Mouse (Mus musculus) embryonic facial prominence, embryonic 13.5 days (tissue): ENCODE results near the gene Erich3. TPM values are rescaled to one million over a fixed set of nuclear protein-coding genes. Genes with fewer than 3 reads are reported as not detected.

ENCODE experiments used
- ATAC-seq: fragments of 200-750 bp; cut with Nextera tagmentation; 2 replicates; pipeline ENCODE4 v1.8.0; 2017; ENCODE audit warnings: low read depth; ENCODE audit not compliant: insufficient number of reproducible peaks, insufficient read depth, low FRiP score, low TSS enrichment
- H3K27ac ChIP-seq: fragments of 300-500 bp; sonication (generic); 2 replicates; pipeline ENCODE4 v1.5.1; 2015; ENCODE audit warnings: moderate library complexity, mild to moderate bottlenecking, inconsistent platforms
- H3K27me3 ChIP-seq: fragments of 300-500 bp; sonication (generic); 2 replicates; pipeline ENCODE4 v1.6.1; 2015; ENCODE audit warnings: mild to moderate bottlenecking, inconsistent platforms
- H3K36me3 ChIP-seq: fragments of 300-500 bp; sonication (generic); 2 replicates; pipeline ENCODE4 v1.6.1; 2015; ENCODE audit warnings: mild to moderate bottlenecking, inconsistent platforms
- H3K4me1 ChIP-seq: fragments of 300-500 bp; sonication (generic); 2 replicates; pipeline ENCODE4 v1.6.1; 2015; ENCODE audit warnings: inconsistent platforms
- H3K4me2 ChIP-seq: fragments of 300-500 bp; sonication (generic); 2 replicates; pipeline ENCODE4 v1.6.1; 2015; ENCODE audit warnings: moderate library complexity, mild to moderate bottlenecking, inconsistent platforms
- H3K4me3 ChIP-seq: fragments of 300-500 bp; sonication (generic); 2 replicates; pipeline ENCODE4 v1.5.1; 2015; ENCODE audit warnings: mild to moderate bottlenecking, inconsistent platforms
- H3K9ac ChIP-seq: fragments of 300-500 bp; sonication (generic); 2 replicates; pipeline ENCODE4 v1.6.1; 2015; ENCODE audit warnings: mild to moderate bottlenecking, inconsistent platforms
- H3K9me3 ChIP-seq: fragments of 300-500 bp; sonication (generic); 2 replicates; pipeline ENCODE4 v1.6.1; 2016; ENCODE audit warnings: inconsistent platforms
- WGBS: fragments of 180-500 bp; shearing (Covaris S2); methylation state at CpG from one replicate; pipeline ENCODE4 v1.1.7; 2015; ENCODE audit warnings: mixed read lengths; 5-methylcytosine and 5-hydroxymethylcytosine counted together
- polyA plus RNA-seq: library from polyadenylated mRNA; unstranded; fragments of >200 nt; fragmentation: Nextera tagmentation; extraction: Ambion mirVana; gene quantifications from 2 replicates; pipeline ENCODE4 v1.2.1, GENCODE M21; 2015

Erich3 gene
- polyA plus RNA-seq, 1 experiment from 2014 or later, result 0.06 TPM

GRCm38 (mm10) chr3:154731431-154731830, 67.8 kb downstream of the Erich3 start:
- WGBS, result 74% methylated on average over 10 of the region's 10 CpGs
- Histone ChIP-seq H3K27me3 (no peaks in the 10 kb centered on the region), H3K4me3 (no peak overlapping the region), H3K36me3 (no peaks in the 10 kb centered on the region), H3K4me1 (no peaks in the 10 kb centered on the region), H3K4me2 (no peak overlapping the region), H3K9ac (no peak overlapping the region), H3K27ac (no peak overlapping the region), H3K9me3 (no peaks in the 10 kb centered on the region)
- no peak for ATAC-seq

GRCm38 (mm10) chr3:154741496-154741895, 77.8 kb downstream of the Erich3 start:
- no peak overlapping the region for H3K4me3 ChIP-seq
- WGBS, result 64% methylated on average over 5 of the region's 5 CpGs
- no peaks in the 10 kb centered on the region for H3K9me3 ChIP-seq
- H3K9ac ChIP-seq, result no peak overlapping the region
- no peaks in the 10 kb centered on the region for H3K27me3 ChIP-seq
- H3K27ac ChIP-seq, result no peak overlapping the region
- ATAC-seq, result no peak
- no peaks in the 10 kb centered on the region for H3K4me1 ChIP-seq
- H3K4me2 ChIP-seq, result no peak overlapping the region
- H3K36me3 ChIP-seq, result no peaks in the 10 kb centered on the region

GRCm38 (mm10) chr3:154742927-154743326, 79.3 kb downstream of the Erich3 start:
- Histone ChIP-seq H3K9ac (no peak overlapping the region), H3K27me3 (no peaks in the 10 kb centered on the region), H3K27ac (no peak overlapping the region), H3K4me2 (no peak overlapping the region), H3K9me3 (no peaks in the 10 kb centered on the region), H3K4me1 (no peaks in the 10 kb centered on the region), H3K4me3 (no peak overlapping the region), H3K36me3 (no peaks in the 10 kb centered on the region)
- no peak for ATAC-seq
- WGBS, result 66% methylated on average over 5 of the region's 5 CpGs

GRCm38 (mm10) chr3:154744317-154744716, 80.7 kb downstream of the Erich3 start:
- no peak overlapping the region for H3K27ac ChIP-seq
- H3K4me3 ChIP-seq, result no peak overlapping the region
- no peaks in the 10 kb centered on the region for H3K27me3 ChIP-seq
- no peak overlapping the region for H3K4me2 ChIP-seq
- H3K36me3 ChIP-seq, result no peaks in the 10 kb centered on the region
- ATAC-seq, result no peak
- H3K9me3 ChIP-seq, result no peaks in the 10 kb centered on the region
- H3K4me1 ChIP-seq, result no peaks in the 10 kb centered on the region
- 95% methylated on average over 2 of the region's 2 CpGs for WGBS
- H3K9ac ChIP-seq, result no peak overlapping the region

GRCm38 (mm10) chr3:154754505-154754904, 90.8 kb downstream of the Erich3 start:
- WGBS, result 32% methylated on average over 3 of the region's 3 CpGs
- Histone ChIP-seq H3K27me3 (no peaks in the 10 kb centered on the region), H3K4me1 (no peaks in the 10 kb centered on the region), H3K9me3 (no peaks in the 10 kb centered on the region), H3K4me3 (no peak overlapping the region), H3K4me2 (no peak overlapping the region), H3K27ac (no peak overlapping the region), H3K9ac (no peak overlapping the region), H3K36me3 (no peaks in the 10 kb centered on the region)
- ATAC-seq, result no peak

GRCm38 (mm10) chr3:154755225-154755624, 91.6 kb downstream of the Erich3 start:
- no peaks in the 10 kb centered on the region for H3K9me3 ChIP-seq
- H3K9ac ChIP-seq, result no peak overlapping the region
- H3K4me1 ChIP-seq, result no peaks in the 10 kb centered on the region
- H3K27me3 ChIP-seq, result no peaks in the 10 kb centered on the region
- H3K36me3 ChIP-seq, result no peaks in the 10 kb centered on the region
- no peak overlapping the region for H3K4me3 ChIP-seq
- WGBS, result 89% methylated on average over 3 of the region's 3 CpGs
- no peak overlapping the region for H3K27ac ChIP-seq
- no peak for ATAC-seq
- H3K4me2 ChIP-seq, result no peak overlapping the region

GRCm38 (mm10) chr3:154758089-154758488, 94.4 kb downstream of the Erich3 start:
- WGBS, result 46% methylated on average over 3 of the region's 3 CpGs
- Histone ChIP-seq H3K4me1 (no peaks in the 10 kb centered on the region), H3K4me2 (no peak overlapping the region), H3K27ac (no peak overlapping the region), H3K9me3 (no peaks in the 10 kb centered on the region), H3K27me3 (no peaks in the 10 kb centered on the region; the same call in 1 of the 2 replicates), H3K4me3 (no peak overlapping the region), H3K9ac (no peak overlapping the region), H3K36me3 (no peaks in the 10 kb centered on the region)
- no peak for ATAC-seq

GRCm38 (mm10) chr3:154761108-154761507, 97.4 kb downstream of the Erich3 start:
- ATAC-seq, result no peak
- Histone ChIP-seq H3K4me1 (no peaks in the 10 kb centered on the region; the same call in 1 of the 2 replicates), H3K36me3 (no peaks in the 10 kb centered on the region), H3K9me3 (no peaks in the 10 kb centered on the region), H3K4me3 (no peak overlapping the region), H3K27ac (no peak overlapping the region), H3K4me2 (no peak overlapping the region), H3K9ac (no peak overlapping the region), H3K27me3 (no peaks in the 10 kb centered on the region; the same call in 1 of the 2 replicates)
- 81% methylated on average over 3 of the region's 3 CpGs for WGBS

- no peak overlapping the region for H3K4me3 ChIP-seq
- 36% methylated on average over 9 of the region's 9 CpGs for WGBS
- H3K27ac ChIP-seq, result no peak overlapping the region
- no peak overlapping the region for H3K4me2 ChIP-seq
- no peaks in the 10 kb centered on the region for H3K9me3 ChIP-seq
- H3K27me3 ChIP-seq, result no peaks in the 10 kb centered on the region; the same call in 1 of the 2 replicates
- H3K4me1 ChIP-seq, result no peaks in the 10 kb centered on the region; the same call in 1 of the 2 replicates
- ATAC-seq, result no peak
- H3K9ac ChIP-seq, result no peak overlapping the region
- no peaks in the 10 kb centered on the region for H3K36me3 ChIP-seq
Measured at GRCm38 (mm10) chr3:154763374-154763773, 99.7 kb downstream of the Erich3 start.

- no peaks in the 10 kb centered on the region; the same call in 1 of the 2 replicates for H3K27me3 ChIP-seq
- H3K27ac ChIP-seq, result no peak overlapping the region
- no peaks in the 10 kb centered on the region; the same call in 1 of the 2 replicates for H3K4me1 ChIP-seq
- no peak overlapping the region for H3K9ac ChIP-seq
- H3K9me3 ChIP-seq, result no peaks in the 10 kb centered on the region
- no peak overlapping the region for H3K4me3 ChIP-seq
- H3K4me2 ChIP-seq, result no peak overlapping the region
- no peaks in the 10 kb centered on the region for H3K36me3 ChIP-seq
- no peak for ATAC-seq
- 85% methylated on average over 7 of the region's 7 CpGs for WGBS
Measured at GRCm38 (mm10) chr3:154764115-154764514, 100.5 kb downstream of the Erich3 start.

- Histone ChIP-seq H3K27me3 (no peaks in the 10 kb centered on the region; the same call in 1 of the 2 replicates), H3K27ac (no peak overlapping the region), H3K9ac (no peak overlapping the region), H3K4me3 (no peak overlapping the region), H3K4me2 (no peak overlapping the region), H3K4me1 (no peaks in the 10 kb centered on the region; the same call in 1 of the 2 replicates), H3K36me3 (no peaks in the 10 kb centered on the region), H3K9me3 (no peaks in the 10 kb centered on the region)
- 48% methylated on average over 4 of the region's 4 CpGs for WGBS
- no peak for ATAC-seq
Measured at GRCm38 (mm10) chr3:154766321-154766720, 102.7 kb downstream of the Erich3 start.

- Histone ChIP-seq H3K9me3 (no peaks in the 10 kb centered on the region), H3K4me3 (no peak overlapping the region), H3K4me2 (no peak overlapping the region), H3K4me1 (no peaks in the 10 kb centered on the region), H3K27me3 (peaks cover 2% of the 10 kb centered on the region; the same call in 1 of the 2 replicates), H3K27ac (no peak overlapping the region), H3K9ac (no peak overlapping the region), H3K36me3 (no peaks in the 10 kb centered on the region)
- no peak for ATAC-seq
- 87% methylated on average over 2 of the region's 2 CpGs for WGBS
Measured at GRCm38 (mm10) chr3:154771651-154772050, 108.0 kb downstream of the Erich3 start.
